Mouse (Mus musculus) heart, adult 2 months (tissue): Measurements from ENCODE around the gene Ap3s2. TPM values are rescaled to one million over a fixed set of nuclear protein-coding genes. Genes with fewer than 3 reads are reported as not detected.

Experiments used
- DNase-seq, 2 experiments: peaks; one replicate each; pipeline ENCODE4 v3.0.0; 2021
- H3K27ac ChIP-seq: fragments of 200-600 bp; 2 replicates; pipeline ENCODE4 v1.8.1; 2022
- H3K27me3 ChIP-seq: fragments of 200-500 bp; 2 replicates; pipeline ENCODE4 v1.6.1; 2012; ENCODE audit warnings: mild to moderate bottlenecking, low read length, inconsistent platforms, mixed read lengths; ENCODE audit not compliant: control insufficient read depth, insufficient read depth
- H3K36me3 ChIP-seq: fragments of 200-500 bp; 2 replicates; pipeline ENCODE4 v1.6.1; 2012; ENCODE audit warnings: low read length, inconsistent platforms; ENCODE audit not compliant: control insufficient read depth, insufficient read depth
- H3K4me1 ChIP-seq: fragments of 200-500 bp; 2 replicates; pipeline ENCODE4 v1.6.1; 2011; ENCODE audit warnings: low read length; ENCODE audit not compliant: control insufficient read depth, insufficient read depth
- H3K4me3 ChIP-seq: fragments of 200-600 bp; 2 replicates; pipeline ENCODE4 v1.8.1; 2022
- H3K79me2 ChIP-seq: fragments of 200-500 bp; replicated peaks from 2 replicates; pipeline ENCODE4 v1.6.1; 2012; ENCODE audit warnings: mild to moderate bottlenecking, inconsistent platforms, low read length, moderate library complexity, mixed read lengths; ENCODE audit not compliant: control insufficient read depth, insufficient read depth
- H3K9ac ChIP-seq: fragments of 200-500 bp; 2 replicates; pipeline ENCODE4 v1.6.1; 2012; ENCODE audit warnings: low read depth, mild to moderate bottlenecking, control low read depth, inconsistent platforms, low read length, mixed read lengths
- CTCF ChIP-seq: fragments of 200-600 bp; IDR thresholded peaks from 2 replicates; pipeline ENCODE4 v1.8.1; 2022; ENCODE audit warnings: antibody characterized with exemption, mild to moderate bottlenecking, moderate library complexity
- EP300 ChIP-seq: fragments of 200-500 bp; IDR thresholded peaks from 2 replicates; pipeline ENCODE4 v1.6.1; 2011; ENCODE audit warnings: low read depth, low read length, control low read depth; ENCODE audit not compliant: insufficient read depth
- POLR2A ChIP-seq: fragments of 200-500 bp; IDR thresholded peaks from 2 replicates; pipeline ENCODE4 v1.6.1; 2011; ENCODE audit warnings: mild to moderate bottlenecking, low read depth, low read length, control low read depth; ENCODE audit not compliant: insufficient read depth
- WGBS: fragments of 180-500 bp; shearing (Covaris S2); methylation state at CpG from one replicate; pipeline ENCODE4 v1.1.7; 2018; 5-methylcytosine and 5-hydroxymethylcytosine counted together
- intact Hi-C: fragments of 180-260 bp; cut with DNase I; formaldehyde crosslinking; loops from one replicate; pipeline ENCODE4 v1.15.1; 2025
- polyA plus RNA-seq: library from polyadenylated mRNA; depleted of rRNA; stranded (reverse); fragments of >200 nt; gene quantifications from 2 replicates; pipeline ENCODE4 v1.2.3, GENCODE M21; 2012
- total RNA-seq, 2 experiments: library from RNA; stranded (reverse); gene quantifications; 2 replicates each; pipeline ENCODE4 v1.2.3; 2021

Gene Ap3s2
- total and polyA plus RNA-seq, 3 experiments: 13.1 to 21.9 (median 19.4) TPM

DNA sequence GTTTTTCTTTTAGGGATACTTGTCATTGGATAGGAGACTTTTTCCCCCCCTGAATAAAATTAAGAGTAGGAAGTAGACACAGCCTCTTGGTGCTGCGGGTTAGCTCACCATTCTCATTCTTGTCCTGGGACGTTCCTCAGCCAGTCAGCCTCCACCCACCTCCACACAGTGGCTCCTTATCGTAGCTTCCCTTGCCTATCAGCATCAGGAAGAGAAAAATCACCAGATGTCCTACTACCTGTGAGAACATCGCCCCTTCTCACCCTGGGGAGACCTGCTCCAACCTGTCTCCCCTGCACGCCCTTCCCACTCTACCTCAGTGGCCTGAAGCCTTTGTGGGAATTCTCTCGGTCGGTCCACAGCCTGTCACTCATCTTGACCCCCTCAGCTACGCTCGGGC is 59.6 kb downstream of the Ap3s2 start, which contains the start of gene Anpep:
TSS of gene Anpep (minus strand) at position 249 of the 400 bp plus-strand sequence.
- Histone ChIP-seq H3K9ac (no peak within 1 kb of the TSS), H3K27ac (no peak within 1 kb of the TSS), H3K4me3 (no peak within 1 kb of the TSS), H3K36me3 (no peaks in the 10 kb centered on the region), H3K4me1 (peaks cover 1% of the 10 kb centered on the region), H3K79me2 (no peaks in the 10 kb centered on the region), H3K27me3 (peaks cover 3% of the 10 kb centered on the region; the same call in 1 of the 2 replicates)
- 64% methylated on average over 9 of the region's 9 CpGs for WGBS
- DNase-seq: no peak
- TF ChIP-seq POLR2A: no peak
- no peak for TF ChIP-seq CTCF
- TF ChIP-seq EP300: no peak
- intact Hi-C loops: no loop called here

DNA sequence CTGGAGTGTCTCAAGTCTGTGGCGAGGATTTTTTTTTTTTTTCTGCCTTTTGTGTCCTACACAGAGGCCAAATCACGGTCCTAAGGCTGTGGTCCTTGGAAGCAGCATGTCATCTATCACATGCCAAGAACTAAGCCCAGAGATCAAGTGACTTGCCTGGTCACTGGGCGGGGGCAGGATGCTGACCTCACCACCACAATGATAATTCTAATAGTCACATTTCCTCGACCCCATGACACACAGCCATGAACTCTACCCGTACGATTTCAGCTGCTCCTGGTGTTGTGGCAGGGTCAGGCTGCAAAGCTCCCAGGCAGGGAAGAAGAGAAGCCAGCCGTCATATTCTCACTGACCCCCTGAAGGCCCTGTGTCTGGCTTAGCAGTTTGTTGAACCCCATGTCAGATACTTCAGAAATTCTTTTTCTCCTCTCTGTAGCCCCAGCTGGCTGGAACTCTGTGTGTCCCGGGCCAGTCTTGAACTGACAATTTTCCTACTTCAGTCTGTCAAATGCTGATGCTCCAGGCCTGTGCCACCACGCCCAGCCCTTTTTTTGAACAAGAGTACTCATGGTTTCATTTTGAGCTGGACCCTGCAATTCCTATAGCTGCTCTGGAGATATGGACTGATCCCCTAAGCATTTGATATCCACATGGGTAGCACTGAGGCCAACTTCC is 61.4 kb downstream of the Ap3s2 start:
- WGBS: 51% methylated on average over 9 of the region's 9 CpGs
- peak in 1 of 2 experiments; percentile 37 for DNase-seq
- H3K27ac ChIP-seq: no peak overlapping the region
- TF ChIP-seq EP300 (no peak), CTCF (no peak), POLR2A (no peak)
- H3K4me3 ChIP-seq: no peak overlapping the region
- peaks cover 3% of the 10 kb centered on the region; the same call in 1 of the 2 replicates for H3K27me3 ChIP-seq
- intact Hi-C loops: no loop called here
- H3K36me3 ChIP-seq: no peaks in the 10 kb centered on the region
- H3K9ac ChIP-seq: no peak overlapping the region
- H3K79me2 ChIP-seq: no peaks in the 10 kb centered on the region
- peaks cover 1% of the 10 kb centered on the region for H3K4me1 ChIP-seq

DNA sequence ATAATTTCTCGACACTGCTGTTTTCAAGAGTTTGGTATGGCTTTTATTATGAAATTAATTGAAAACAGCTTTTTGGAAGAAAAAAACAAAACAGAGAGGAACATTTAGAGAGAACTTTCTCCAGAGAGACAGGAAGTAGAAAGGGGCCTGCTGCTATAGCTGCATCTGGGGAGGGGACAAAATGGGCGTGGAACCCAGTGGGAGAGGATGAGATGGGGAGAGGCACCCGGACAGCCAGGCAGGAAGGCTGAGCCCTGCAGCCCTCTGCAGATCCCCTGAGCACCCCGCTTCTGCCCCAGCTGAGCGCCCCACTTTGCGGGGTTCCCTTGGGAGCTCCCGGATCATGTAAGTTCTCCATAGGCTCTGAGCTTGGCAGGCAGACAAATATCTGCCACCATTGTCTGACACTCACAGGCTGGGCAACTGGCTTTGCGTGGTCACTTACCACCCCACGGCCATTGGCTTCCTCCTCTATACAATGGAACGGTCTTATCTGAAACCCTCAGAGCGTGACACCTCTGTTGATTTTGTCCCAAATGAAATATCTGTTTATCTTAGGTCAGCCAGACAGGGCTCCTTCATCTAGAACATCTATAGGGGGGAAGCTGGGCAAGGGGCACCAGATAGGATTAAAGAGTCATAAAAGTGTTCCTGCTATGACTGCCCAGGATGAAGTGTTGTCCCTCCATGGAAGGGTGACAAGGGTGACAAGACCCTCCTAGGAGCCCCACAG is 62.1 kb downstream of the Ap3s2 start:
- Histone ChIP-seq H3K79me2 (no peaks in the 10 kb centered on the region), H3K27me3 (peaks cover 3% of the 10 kb centered on the region; the same call in 1 of the 2 replicates), H3K36me3 (no peaks in the 10 kb centered on the region), H3K4me1 (peaks cover 1% of the 10 kb centered on the region), H3K27ac (peak overlapping the region; percentile 38), H3K9ac (no peak overlapping the region), H3K4me3 (no peak overlapping the region)
- WGBS: 45% methylated on average over 11 of the region's 11 CpGs
- intact Hi-C loops: no loop called here
- TF ChIP-seq CTCF (no peak), EP300 (no peak), POLR2A (no peak)
- peak; percentile 32 to 47 for DNase-seq

DNA sequence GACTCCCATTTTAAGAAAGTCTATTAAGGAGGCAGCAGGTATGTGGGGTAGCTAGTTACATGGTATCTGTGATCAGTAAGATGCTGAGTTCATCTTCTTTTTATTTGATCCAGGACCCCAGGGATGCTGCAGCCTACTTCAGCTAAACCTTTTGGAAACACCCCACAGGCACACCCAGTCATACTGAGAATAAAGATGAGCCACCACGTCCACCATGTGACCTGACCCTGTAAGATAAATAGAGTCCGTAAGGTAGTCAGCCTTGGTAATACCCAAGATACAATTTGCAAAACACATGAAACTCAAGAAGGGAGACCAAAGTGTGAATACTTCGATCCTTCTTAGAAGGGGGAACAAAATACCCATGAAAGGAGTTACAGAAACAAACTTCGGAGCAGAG is 64.1 kb downstream of the Ap3s2 start:
- Histone ChIP-seq H3K9ac (no peak overlapping the region), H3K79me2 (no peaks in the 10 kb centered on the region), H3K4me1 (peaks cover 1% of the 10 kb centered on the region), H3K27me3 (peaks cover 3% of the 10 kb centered on the region; the same call in 1 of the 2 replicates), H3K36me3 (no peaks in the 10 kb centered on the region), H3K4me3 (no peak overlapping the region), H3K27ac (no peak overlapping the region)
- no peak for TF ChIP-seq POLR2A
- TF ChIP-seq CTCF: no peak
- no peak for TF ChIP-seq EP300
- DNase-seq: no peak
- intact Hi-C loops: no loop called here
- WGBS: 92% methylated on average over 4 of the region's 4 CpGs

DNA sequence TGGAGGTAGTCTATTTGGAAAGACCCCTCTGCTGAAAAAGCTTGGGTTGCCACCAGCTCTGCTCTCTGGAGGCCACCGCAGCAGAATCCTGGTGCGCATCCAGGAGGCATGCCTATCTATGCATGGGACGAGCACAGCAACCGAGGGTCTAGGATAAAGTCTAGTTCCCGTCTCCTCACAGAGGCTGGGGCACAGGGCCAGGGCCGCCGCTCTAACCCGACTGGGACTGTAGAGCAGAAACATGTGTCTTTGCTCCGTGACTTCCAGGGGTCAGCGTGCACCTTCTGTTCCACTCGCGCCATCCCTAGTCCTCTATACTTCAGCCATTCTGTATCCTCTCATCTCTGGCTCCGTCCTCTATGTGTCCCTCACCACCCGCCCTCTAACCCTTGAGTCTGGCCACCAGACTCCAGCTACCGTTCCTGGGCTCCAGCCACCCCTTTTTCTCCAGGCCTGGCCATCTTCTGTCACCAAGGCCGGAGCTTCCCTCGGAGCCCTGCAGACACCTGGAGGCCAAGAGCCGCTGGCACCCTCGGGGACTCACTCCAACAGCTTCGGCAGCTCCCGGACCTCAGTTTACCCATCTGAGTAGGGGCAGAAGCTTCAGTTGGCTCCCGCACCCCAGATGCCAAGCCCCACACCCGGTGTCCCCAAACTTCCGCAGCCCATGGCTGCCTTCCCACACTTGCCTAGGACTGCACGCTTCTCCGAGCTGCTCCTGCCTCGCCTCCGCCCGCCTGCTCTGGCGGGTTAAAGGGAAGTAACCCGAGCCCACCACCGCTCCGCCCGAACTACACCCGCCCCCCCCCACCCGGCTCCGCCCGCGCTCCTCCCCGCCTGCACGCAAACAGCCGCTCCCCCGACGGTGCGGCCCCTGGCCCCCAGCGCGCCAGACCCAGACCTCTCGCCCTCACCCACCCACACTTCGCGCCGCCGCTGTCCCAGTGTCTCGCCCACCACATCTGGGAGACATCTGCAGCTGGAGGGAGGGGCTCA is 72.7 kb downstream of the Ap3s2 start:
- H3K4me1 ChIP-seq: no peaks in the 10 kb centered on the region; the same call in 1 of the 2 replicates
- H3K27ac ChIP-seq: peak overlapping the region; percentile 65
- H3K36me3 ChIP-seq: no peaks in the 10 kb centered on the region
- intact Hi-C loops: no loop called here
- no peaks in the 10 kb centered on the region for H3K27me3 ChIP-seq
- peak overlapping the region; percentile 68 for H3K9ac ChIP-seq
- TF ChIP-seq EP300 (no peak), POLR2A (peak; percentile 73; the same call in 1 of the 2 replicates)
- peak overlapping the region; percentile 46 for H3K4me3 ChIP-seq
- DNase-seq: peak; percentile 51 to 65
- WGBS: 12% methylated on average over 52 of the region's 53 CpGs
- H3K79me2 ChIP-seq: no peaks in the 10 kb centered on the region

DNA sequence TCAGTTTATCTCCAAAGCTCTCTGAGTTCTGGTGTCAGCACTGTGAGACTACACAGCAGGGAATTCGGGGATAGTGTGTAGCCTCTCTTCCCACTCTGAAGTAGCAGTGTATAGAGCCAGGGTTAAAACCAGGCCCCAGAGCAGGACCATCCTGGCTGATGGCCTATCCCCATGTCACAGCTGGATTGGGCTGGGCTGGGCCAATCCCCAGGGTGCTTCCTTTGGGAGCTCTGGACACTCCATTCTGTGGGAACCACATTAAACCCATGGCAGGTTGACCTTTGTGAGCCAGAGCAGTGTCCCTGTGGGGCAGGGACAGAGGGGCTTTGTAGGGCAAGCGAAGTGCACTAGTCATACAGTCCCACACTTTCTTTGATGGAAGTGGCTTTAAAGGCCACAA is 74.1 kb downstream of the Ap3s2 start:
- intact Hi-C loops: no loop called here
- H3K27ac ChIP-seq: no peak overlapping the region; the same call in 1 of the 2 replicates
- peak in 1 of 2 experiments; percentile 32 for DNase-seq
- TF ChIP-seq EP300 (no peak), POLR2A (no peak), CTCF (no peak)
- no peaks in the 10 kb centered on the region for H3K36me3 ChIP-seq
- no peak overlapping the region for H3K4me3 ChIP-seq
- no peaks in the 10 kb centered on the region for H3K79me2 ChIP-seq
- no peaks in the 10 kb centered on the region for H3K27me3 ChIP-seq
- H3K4me1 ChIP-seq: no peaks in the 10 kb centered on the region; the same call in 1 of the 2 replicates
- WGBS: 62% methylated on average over 2 of the region's 2 CpGs
- H3K9ac ChIP-seq: no peak overlapping the region
